Mouse (Mus musculus) forebrain, embryonic 16.5 days (tissue): ENCODE data around the gene Pitpnm1. TPM values are rescaled to one million over a fixed set of nuclear protein-coding genes. Genes with fewer than 3 reads are reported as not detected.
A peak's percentile ranks its signal among the peaks of the same experiment; 100 is the strongest.
"Not testable (repeated sequence)": the region's sequence is repeated elsewhere in the genome, so short reads cannot be mapped to it uniquely, and the experiment has no call there.

ENCODE experiments used
- ATAC-seq: fragments of 200-750 bp; cut with Nextera tagmentation; 2 replicates; pipeline ENCODE4 v1.8.0; 2017; ENCODE audit warnings: mild to moderate bottlenecking, moderate library complexity
- H3K27ac ChIP-seq: fragments of 300-500 bp; sonication (generic); 2 replicates; pipeline ENCODE4 v1.5.1; 2014; ENCODE audit warnings: low read length, control low read depth
- H3K27me3 ChIP-seq: fragments of 300-500 bp; sonication (generic); replicated peaks from 2 replicates; pipeline ENCODE4 v1.6.1; 2014; ENCODE audit warnings: low read length; ENCODE audit not compliant: control insufficient read depth, insufficient read depth
- H3K36me3 ChIP-seq: fragments of 300-500 bp; sonication (generic); 2 replicates; pipeline ENCODE4 v1.6.1; 2014; ENCODE audit not compliant: control insufficient read depth, insufficient read depth
- H3K4me1 ChIP-seq: fragments of 300-500 bp; sonication (generic); replicated peaks from 2 replicates; pipeline ENCODE4 v1.6.1; 2014; ENCODE audit warnings: low read length; ENCODE audit not compliant: control insufficient read depth, insufficient read depth
- H3K4me2 ChIP-seq: fragments of 300-500 bp; sonication (generic); 2 replicates; pipeline ENCODE4 v1.6.1; 2014; ENCODE audit warnings: mild to moderate bottlenecking, low read length, control low read depth
- H3K4me3 ChIP-seq: fragments of 300-500 bp; sonication (generic); replicated peaks from 2 replicates; pipeline ENCODE4 v1.5.1; 2014; ENCODE audit warnings: mild to moderate bottlenecking, low read length, control low read depth
- H3K9ac ChIP-seq: fragments of 300-500 bp; sonication (generic); replicated peaks from 2 replicates; pipeline ENCODE4 v1.6.1; 2014; ENCODE audit warnings: low read depth, low read length, control low read depth
- H3K9me3 ChIP-seq: fragments of 300-500 bp; sonication (generic); 2 replicates; pipeline ENCODE4 v1.6.1; 2016; ENCODE audit warnings: low read length; ENCODE audit not compliant: control insufficient read depth
- WGBS: fragments of 180-500 bp; shearing (Covaris S2); extraction: QIAGEN DNeasy Blood & Tissue Kit; methylation state at CpG from one replicate; pipeline ENCODE4 v1.1.7; 2014; 5-methylcytosine and 5-hydroxymethylcytosine counted together
- polyA plus RNA-seq: library from polyadenylated mRNA; unstranded; fragments of >200 nt; fragmentation: Nextera tagmentation; extraction: Ambion mirVana; gene quantifications from 2 replicates; pipeline ENCODE4 v1.2.1, GENCODE M21; 2015

The Pitpnm1 gene
- polyA plus RNA-seq, 1 experiment from 2014 or later: 75.5 TPM

GRCm38 (mm10) chr19:4125741-4126696 lies 26.2 kb downstream of the Pitpnm1 start, which contains the start of gene Aip:
Aip (minus strand) TSS chr19:4125858.
- Histone ChIP-seq H3K4me3 (peak within 1 kb of the TSS; percentile 75), H3K27me3 (no peaks in the 10 kb centered on the region), H3K36me3 (peaks cover 5% of the 10 kb centered on the region; the same call in 1 of the 2 replicates), H3K27ac (peak within 1 kb of the TSS; percentile 19; the same call in 1 of the 2 replicates), H3K4me1 (peaks cover 13% of the 10 kb centered on the region), H3K9ac (peak within 1 kb of the TSS; percentile 78), H3K9me3 (no peaks in the 10 kb centered on the region), H3K4me2 (peak within 1 kb of the TSS; percentile 68)
- ATAC-seq: peak; percentile 93
- under 1% methylated on average over 59 of the region's 64 CpGs for WGBS

DNA sequence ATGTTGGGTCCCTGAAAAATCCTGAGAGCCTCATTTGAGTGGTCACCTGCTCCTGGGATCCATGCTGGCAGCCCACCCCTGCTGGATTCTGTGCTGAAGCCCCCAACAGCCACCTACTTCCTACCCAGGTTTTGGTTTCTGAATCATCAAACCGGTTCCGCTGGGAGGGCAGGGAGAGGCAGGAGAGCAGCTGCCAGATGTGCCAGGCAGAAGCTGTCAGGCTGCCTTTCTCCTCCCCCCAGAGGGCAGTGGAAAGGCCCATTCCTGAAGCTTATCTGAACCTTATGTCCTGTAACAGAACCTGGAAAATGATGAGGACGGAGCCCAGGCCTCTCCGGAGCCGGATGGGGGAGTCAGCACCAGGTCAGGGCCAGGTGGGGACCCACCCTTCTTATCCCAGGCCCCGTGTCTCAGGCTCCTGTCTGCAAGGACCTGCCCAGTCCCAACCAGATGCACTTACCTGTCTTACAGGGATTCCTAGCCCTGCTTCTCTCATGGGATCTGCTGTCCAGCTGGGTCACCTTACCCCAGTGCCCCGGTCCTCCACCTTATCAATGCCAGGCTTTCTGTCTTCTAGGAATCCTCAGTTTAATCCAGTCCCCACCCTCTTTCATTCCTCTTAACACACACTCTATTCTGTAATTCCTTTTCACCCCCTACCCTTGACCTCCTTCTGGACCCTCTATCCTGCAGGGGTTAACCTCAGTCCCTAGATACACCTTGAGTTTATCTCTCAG lies 27.1 kb downstream of the Pitpnm1 start:
- ATAC-seq: no peak
- Histone ChIP-seq H3K4me3 (peak overlapping the region; percentile 75), H3K9ac (peak overlapping the region; percentile 78), H3K4me2 (peak overlapping the region; percentile 68), H3K36me3 (peaks cover 12% of the 10 kb centered on the region), H3K27ac (no peak overlapping the region), H3K27me3 (no peaks in the 10 kb centered on the region), H3K9me3 (no peaks in the 10 kb centered on the region), H3K4me1 (peaks cover 13% of the 10 kb centered on the region)
- 61% methylated on average over 7 of the region's 7 CpGs for WGBS

DNA sequence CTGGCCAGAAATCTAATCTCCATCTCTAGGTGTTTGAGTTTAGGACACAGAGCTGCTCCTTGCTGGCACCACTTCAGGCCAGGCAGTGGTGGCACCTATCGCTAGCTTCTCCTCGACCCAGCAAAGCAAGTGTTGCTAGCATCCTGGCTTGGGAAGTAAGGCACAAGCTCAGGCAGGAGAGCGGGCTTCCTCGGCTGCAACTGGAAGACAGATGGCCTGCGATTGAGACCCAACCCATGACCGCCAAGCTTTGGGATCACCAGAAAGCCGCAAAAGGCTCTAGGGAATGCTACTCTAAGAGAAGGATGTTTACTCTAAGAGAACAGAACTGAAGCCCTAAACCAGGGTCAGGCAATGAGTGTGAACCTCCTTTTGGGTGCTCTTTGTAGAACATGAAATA lies 29.7 kb downstream of the Pitpnm1 start:
- Histone ChIP-seq H3K4me3 (no peak overlapping the region), H3K4me2 (no peak overlapping the region), H3K9ac (no peak overlapping the region), H3K27ac (no peak overlapping the region), H3K9me3 (no peaks in the 10 kb centered on the region), H3K36me3 (peaks cover 16% of the 10 kb centered on the region), H3K27me3 (no peaks in the 10 kb centered on the region), H3K4me1 (peaks cover 13% of the 10 kb centered on the region)
- ATAC-seq: no peak
- WGBS: 97% methylated on average over 7 of the region's 7 CpGs

DNA sequence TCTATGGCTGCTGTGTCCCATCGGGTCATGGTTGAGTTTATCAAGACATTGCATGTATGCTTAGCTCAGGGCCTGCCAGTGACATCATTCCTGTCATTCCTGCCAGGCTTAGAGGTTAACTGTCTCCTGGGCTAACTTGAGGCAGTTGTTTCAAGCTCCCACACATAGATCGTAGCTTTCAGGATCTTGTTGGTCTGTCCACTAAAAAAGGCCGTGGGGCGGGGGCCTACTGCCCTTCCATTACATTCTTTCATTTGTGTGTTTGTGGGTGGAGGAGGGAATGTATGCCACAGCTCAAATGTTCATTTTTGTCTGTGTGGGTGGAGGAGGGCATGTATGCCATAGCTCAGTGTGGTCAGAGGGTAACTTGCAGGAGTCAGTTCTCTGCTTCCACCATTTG lies 30.3 kb downstream of the Pitpnm1 start:
- Histone ChIP-seq H3K27ac (no peak overlapping the region), H3K4me3 (no peak overlapping the region), H3K9me3 (no peaks in the 10 kb centered on the region), H3K36me3 (peaks cover 16% of the 10 kb centered on the region), H3K4me1 (peaks cover 12% of the 10 kb centered on the region), H3K27me3 (no peaks in the 10 kb centered on the region), H3K9ac (no peak overlapping the region), H3K4me2 (no peak overlapping the region)
- no peak for ATAC-seq
- WGBS: 93% methylated on average over 4 of the region's 4 CpGs

DNA sequence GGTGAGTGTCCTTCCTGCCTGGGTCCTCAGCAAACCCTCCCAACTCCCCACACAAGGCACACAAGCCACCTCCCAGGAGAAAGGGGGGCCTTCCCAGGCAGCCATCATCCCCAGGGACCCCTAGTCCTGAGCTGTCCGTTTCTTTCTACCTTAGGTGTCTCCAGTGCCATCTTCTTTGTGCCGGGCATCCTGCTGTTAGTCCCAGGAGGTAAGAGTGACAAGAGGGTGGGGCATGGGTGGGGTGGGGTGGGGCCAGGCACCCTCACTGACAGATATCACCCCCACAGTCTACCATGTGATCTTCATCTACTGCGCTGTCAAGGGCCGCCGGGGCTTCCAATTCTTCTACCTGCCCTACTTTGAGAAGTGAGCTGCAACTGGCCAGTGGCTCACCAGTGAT lies 31.3 kb downstream of the Pitpnm1 start:
- H3K4me1 ChIP-seq: peaks cover 11% of the 10 kb centered on the region
- no peak overlapping the region for H3K4me2 ChIP-seq
- no peak overlapping the region for H3K27ac ChIP-seq
- H3K9ac ChIP-seq: no peak overlapping the region
- no peak overlapping the region for H3K4me3 ChIP-seq
- no peaks in the 10 kb centered on the region for H3K27me3 ChIP-seq
- H3K36me3 ChIP-seq: peaks cover 16% of the 10 kb centered on the region
- 93% methylated on average over 5 of the region's 5 CpGs for WGBS
- no peaks in the 10 kb centered on the region for H3K9me3 ChIP-seq
- no peak for ATAC-seq

GRCm38 (mm10) chr19:4131768-4132167 lies 32.0 kb downstream of the Pitpnm1 start:
- H3K27me3 ChIP-seq: no peaks in the 10 kb centered on the region
- ATAC-seq: no peak
- H3K9ac ChIP-seq: no peak overlapping the region
- WGBS: 97% methylated on average over 2 of the region's 2 CpGs
- no peak overlapping the region for H3K4me2 ChIP-seq
- no peak overlapping the region for H3K27ac ChIP-seq
- H3K4me1 ChIP-seq: peaks cover 5% of the 10 kb centered on the region
- peaks cover 16% of the 10 kb centered on the region for H3K36me3 ChIP-seq
- H3K9me3 ChIP-seq: no peaks in the 10 kb centered on the region
- H3K4me3 ChIP-seq: no peak overlapping the region

DNA sequence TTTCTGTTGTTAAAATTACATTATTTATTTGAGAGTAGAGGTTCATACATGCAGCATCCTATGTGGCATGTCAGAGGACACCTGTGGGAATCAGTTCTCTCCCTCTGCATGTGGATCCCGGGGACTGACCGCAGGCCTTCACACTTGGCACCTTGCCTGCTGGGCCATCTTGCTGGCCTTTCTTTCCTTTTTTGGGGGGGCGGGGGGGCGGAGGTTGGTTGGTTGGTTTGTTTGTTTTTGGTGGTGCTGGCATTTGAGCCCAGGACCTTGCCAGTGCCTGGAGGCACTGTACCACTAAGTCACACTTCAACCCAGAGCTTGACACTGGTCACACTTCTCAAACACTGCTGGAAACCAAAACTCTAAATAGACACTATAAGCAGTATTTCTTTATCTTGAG lies 34.6 kb downstream of the Pitpnm1 start:
- no peak overlapping the region for H3K4me2 ChIP-seq
- H3K27me3 ChIP-seq: no peaks in the 10 kb centered on the region
- H3K4me3 ChIP-seq: no peak overlapping the region
- no peak for ATAC-seq
- no peak overlapping the region for H3K27ac ChIP-seq
- no peaks in the 10 kb centered on the region for H3K9me3 ChIP-seq
- H3K9ac ChIP-seq: no peak overlapping the region
- 94% methylated on average over 4 of the region's 4 CpGs for WGBS
- peaks cover 11% of the 10 kb centered on the region for H3K36me3 ChIP-seq
- H3K4me1 ChIP-seq: no peaks in the 10 kb centered on the region

DNA sequence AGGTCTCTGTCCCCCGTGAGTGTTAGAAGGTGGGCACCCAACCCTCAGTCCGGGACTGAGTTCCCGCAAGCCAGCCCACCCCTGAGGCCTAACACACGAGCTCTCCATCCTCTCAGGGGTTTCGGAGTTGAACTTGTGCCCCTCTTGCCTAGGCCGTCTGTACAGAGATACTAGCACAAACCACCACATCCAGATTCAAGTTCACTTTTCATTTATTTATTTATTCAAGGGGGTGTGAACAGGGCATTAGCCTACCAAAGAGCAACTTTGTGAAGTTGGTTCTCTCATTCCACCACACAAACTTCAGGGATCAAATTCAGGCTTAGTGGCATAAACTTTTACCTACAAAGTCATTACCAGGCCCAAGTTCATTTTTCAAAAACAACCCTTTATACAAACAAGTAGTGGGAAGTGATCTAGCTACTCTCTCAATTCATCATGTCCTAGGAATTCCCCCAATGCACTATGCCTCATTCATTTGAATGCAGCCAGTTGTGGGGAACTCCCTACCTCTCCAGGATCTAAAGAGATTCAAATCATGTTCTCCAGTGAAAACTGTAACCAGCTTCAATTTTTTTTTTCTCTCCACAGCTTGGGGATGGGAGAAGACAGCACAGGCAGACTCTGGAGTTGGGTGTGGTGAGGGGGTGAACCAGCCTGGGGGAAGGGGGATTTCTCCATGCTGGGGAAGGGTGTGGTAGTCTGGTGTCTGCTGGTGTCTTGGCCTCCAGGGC lies 35.6 kb downstream of the Pitpnm1 start:
- H3K36me3 ChIP-seq: peaks cover 10% of the 10 kb centered on the region
- not testable (repeated sequence) for H3K27me3 ChIP-seq, H3K9me3 ChIP-seq, H3K4me1 ChIP-seq, H3K4me2 ChIP-seq, H3K27ac ChIP-seq, H3K4me3 ChIP-seq, ATAC-seq, H3K9ac ChIP-seq
- 89% methylated on average over 6 of the region's 6 CpGs for WGBS

- ATAC-seq, H3K9me3 ChIP-seq, H3K4me3 ChIP-seq, H3K4me2 ChIP-seq, H3K4me1 ChIP-seq, H3K9ac ChIP-seq, H3K27ac ChIP-seq, H3K27me3 ChIP-seq: not testable (repeated sequence)
- H3K36me3 ChIP-seq: peaks cover 10% of the 10 kb centered on the region
- WGBS: 18% methylated on average over 8 of the region's 8 CpGs
Observed at GRCm38 (mm10) chr19:4135963-4136345, 36.2 kb downstream of the Pitpnm1 start.
